ENCODE assay signal across 9 mouse cellular contexts in genomic region chr15:11565503-11566031, GRCm38 (mm10).
DNase-seq lines count a peak whose midpoint lies in the region; ATAC-seq lines count a peak whose summit lies in the region.
"Had no signal": no experiment of that assay in that cellular context is flagged by ENCODE, and none has a peak within 500 bp of the region (broad histone marks: within the 10 kb centered on the region; RNA-seq: fewer than 3 reads in every experiment).

No protein-coding gene starts in this region.

- intact Hi-C loops in heart, postnatal 25 days (cut with DNase I), result no loop called here

- no peaks in the 10 kb centered on the region for H3K9me3 ChIP-seq in heart, embryonic 11.5 days (replicated peaks; ENCODE audit: control insufficient read depth, low read length)
- H3K9me3 ChIP-seq in forebrain, embryonic 15.5 days, result no peaks in the 10 kb centered on the region
- H3K9me3 ChIP-seq in kidney, embryonic 16.5 days (ENCODE audit: low read length), result no peaks in the 10 kb centered on the region
- no peaks in the 10 kb centered on the region for H3K9me3 ChIP-seq in neural tube, embryonic 15.5 days (replicated peaks)

- H3K4me3 ChIP-seq in heart, embryonic 11.5 days (ENCODE audit: low read depth, low read length), result no peak overlapping the region
- no peak overlapping the region for H3K4me3 ChIP-seq in forebrain, embryonic 15.5 days
- peak overlapping the region; percentile 7; the same call in 1 of the 2 replicates for H3K4me3 ChIP-seq in kidney, embryonic 16.5 days (ENCODE audit: low read length)
- H3K4me3 ChIP-seq in neural tube, embryonic 15.5 days (replicated peaks), result no peak overlapping the region

- H3K27me3 ChIP-seq in heart, embryonic 11.5 days (ENCODE audit: control insufficient read depth, insufficient read depth, low read length), result no peaks in the 10 kb centered on the region
- H3K27me3 ChIP-seq in forebrain, embryonic 15.5 days, result no peaks in the 10 kb centered on the region
- H3K27me3 ChIP-seq in kidney, embryonic 16.5 days (ENCODE audit: insufficient read depth, low read length), result no peaks in the 10 kb centered on the region
- no peaks in the 10 kb centered on the region for H3K27me3 ChIP-seq in neural tube, embryonic 15.5 days (replicated peaks)
- H3K27me3 ChIP-seq: CH12.LX had no signal

- peak overlapping the region; percentile 17; the same call in 1 of the 2 replicates for H3K27ac ChIP-seq in heart, embryonic 11.5 days (ENCODE audit: low read depth, low read length)
- no peak overlapping the region for H3K27ac ChIP-seq in forebrain, embryonic 15.5 days (replicated peaks)
- H3K27ac ChIP-seq in kidney, embryonic 16.5 days (ENCODE audit: low read length), result peak overlapping the region; percentile 42
- peak overlapping the region; percentile 38; the same call in 1 of the 2 replicates for H3K27ac ChIP-seq in neural tube, embryonic 15.5 days (replicated peaks)

- DNase-seq in heart, postnatal 25 days (ENCODE audit: low spot score), result no peak
- no peak for DNase-seq in right cerebral cortex, postnatal 4 days
- DNase-seq in frontal cortex, postnatal 36 days (ENCODE audit: low spot score in 2 of 2), result no peak
- no peak for DNase-seq in cerebellum, postnatal 36 days

- H3K9ac ChIP-seq in heart, embryonic 11.5 days (ENCODE audit: low read depth, low read length), result peak overlapping the region; percentile 36; the same call in 1 of the 2 replicates
- H3K9ac ChIP-seq in forebrain, embryonic 15.5 days (replicated peaks), result no peak overlapping the region
- H3K9ac ChIP-seq in kidney, embryonic 16.5 days (replicated peaks; ENCODE audit: low read length), result peak overlapping the region; percentile 1; the same call in 1 of the 2 replicates
- H3K9ac ChIP-seq in neural tube, embryonic 15.5 days (replicated peaks), result no peak overlapping the region

- 0 out of 2 replicates have a peak, but pooled peaks cover 5% of the 10 kb centered on the region for H3K4me1 ChIP-seq in heart, embryonic 11.5 days (ENCODE audit: control insufficient read depth, insufficient read depth, low read length)
- H3K4me1 ChIP-seq in forebrain, embryonic 15.5 days, result peaks cover 8% of the 10 kb centered on the region
- H3K4me1 ChIP-seq in kidney, embryonic 16.5 days (ENCODE audit: insufficient read depth, low read length), result peaks cover 11% of the 10 kb centered on the region
- peaks cover 7% of the 10 kb centered on the region for H3K4me1 ChIP-seq in neural tube, embryonic 15.5 days

- 28% methylated on average over 10 of the region's 10 CpGs for WGBS in heart, embryonic 11.5 days (ENCODE audit: insufficient replicate concordance)
- 10% methylated on average over 10 of the region's 10 CpGs for WGBS in forebrain, embryonic 15.5 days
- WGBS in kidney, embryonic 16.5 days, result 11% methylated on average over 10 of the region's 10 CpGs
- 17% methylated on average over 10 of the region's 10 CpGs for WGBS in neural tube, embryonic 15.5 days

- no peak for ATAC-seq in heart, embryonic 11.5 days (replicated peaks; ENCODE audit: insufficient number of reproducible peaks, low FRiP score, low TSS enrichment)
- ATAC-seq in forebrain, embryonic 15.5 days (replicated peaks), result peak; percentile 66
- peak; percentile 85 for ATAC-seq in kidney, embryonic 16.5 days (ENCODE audit: low FRiP score, low TSS enrichment)
- ATAC-seq in neural tube, embryonic 15.5 days (ENCODE audit: low FRiP score), result peak; percentile 76

- peak overlapping the region; percentile 43 for H3K4me2 ChIP-seq in heart, embryonic 11.5 days
- peak overlapping the region; percentile 32 for H3K4me2 ChIP-seq in forebrain, embryonic 15.5 days (replicated peaks)
- H3K4me2 ChIP-seq in kidney, embryonic 16.5 days (replicated peaks; ENCODE audit: low read depth, low read length), result peak overlapping the region; percentile 52
- H3K4me2 ChIP-seq in neural tube, embryonic 15.5 days, result peak overlapping the region; percentile 25

- no peaks in the 10 kb centered on the region for H3K36me3 ChIP-seq in heart, embryonic 11.5 days (ENCODE audit: control insufficient read depth, insufficient read depth, low read length)
- no peaks in the 10 kb centered on the region for H3K36me3 ChIP-seq in forebrain, embryonic 15.5 days
- no peaks in the 10 kb centered on the region for H3K36me3 ChIP-seq in kidney, embryonic 16.5 days (ENCODE audit: insufficient read depth, low read length)
- no peaks in the 10 kb centered on the region for H3K36me3 ChIP-seq in neural tube, embryonic 15.5 days

Comparison
In these comparisons a context has a peak if more than half of its experiments do, and no peak if none do; other contexts are left out.
1. H3K9ac ChIP-seq: peak in heart, embryonic 11.5 days (single experiment) and kidney, embryonic 16.5 days (single experiment); none in forebrain, embryonic 15.5 days (single experiment) and neural tube, embryonic 15.5 days (single experiment).
2. Peak in every context shown above with its lines, with median percentiles within 50 percentile points of each other: H3K4me2 ChIP-seq.